Mouse (Mus musculus) layer of hippocampus, adult 2 months (tissue): Measurements from ENCODE around the gene Cdc42bpg. TPM values are rescaled to one million over a fixed set of nuclear protein-coding genes. Genes with fewer than 3 reads are reported as not detected.

Experiments
- DNase-seq, 2 experiments: peaks; one replicate each; pipeline ENCODE4 v3.0.0; 2022; ENCODE audit warnings: low spot score in 2 of 2
- H3K27ac ChIP-seq: fragments of 200-600 bp; 2 replicates; pipeline ENCODE4 v1.8.1; 2022
- H3K4me3 ChIP-seq: fragments of 200-600 bp; 2 replicates; pipeline ENCODE4 v1.8.1; 2022; ENCODE audit warnings: mild to moderate bottlenecking
- CTCF ChIP-seq: fragments of 200-600 bp; conservative IDR thresholded peaks from 2 replicates; pipeline ENCODE4 v1.8.1; 2022; ENCODE audit warnings: antibody characterized with exemption, mild to moderate bottlenecking, moderate library complexity
- total RNA-seq, 2 experiments: library from RNA; stranded (reverse); gene quantifications; 2 replicates each; pipeline ENCODE4 v1.2.3; 2021

Gene Cdc42bpg
- total RNA-seq, 2 experiments from 2014 or later, result 5.0 to 5.6 TPM

GRCm38 (mm10) chr19:6270661-6271060, 35.6 kb upstream of the Cdc42bpg start:
- no peak overlapping the region for H3K4me3 ChIP-seq
- H3K27ac ChIP-seq, result no peak overlapping the region
- no peak for DNase-seq
- TF ChIP-seq CTCF, result no peak

GRCm38 (mm10) chr19:6271206-6271605, 35.0 kb upstream of the Cdc42bpg start:
- no peak for TF ChIP-seq CTCF
- DNase-seq, result no peak
- no peak overlapping the region for H3K4me3 ChIP-seq
- no peak overlapping the region for H3K27ac ChIP-seq

GRCm38 (mm10) chr19:6272053-6272452, 34.2 kb upstream of the Cdc42bpg start:
- H3K27ac ChIP-seq, result no peak overlapping the region
- H3K4me3 ChIP-seq, result no peak overlapping the region
- no peak for DNase-seq
- TF ChIP-seq CTCF, result no peak

- TF ChIP-seq CTCF, result no peak
- Histone ChIP-seq H3K27ac (peak overlapping the region; percentile 49; the same call in 1 of the 2 replicates), H3K4me3 (no peak overlapping the region)
- peak; percentile 54 to 55 for DNase-seq
Measured at GRCm38 (mm10) chr19:6272738-6273137, 33.5 kb upstream of the Cdc42bpg start.

- Histone ChIP-seq H3K27ac (peak overlapping the region; percentile 49), H3K4me3 (no peak overlapping the region)
- TF ChIP-seq CTCF, result no peak
- DNase-seq, result no peak
Measured at GRCm38 (mm10) chr19:6273592-6273991, 32.7 kb upstream of the Cdc42bpg start.

- no peak overlapping the region for H3K27ac ChIP-seq
- DNase-seq, result no peak
Measured at GRCm38 (mm10) chr19:6273998-6274608, 32.2 kb upstream of the Cdc42bpg start.

GRCm38 (mm10) chr19:6275740-6276389, 30.4 kb upstream of the Cdc42bpg start:
- peak overlapping the region; percentile 86 for H3K27ac ChIP-seq
- TF ChIP-seq CTCF, result peak; percentile 39
- peak overlapping the region; percentile 93 for H3K4me3 ChIP-seq
- DNase-seq, result no peak

More at GRCm38 (mm10) chr19:6273998-6274608, 32.2 kb upstream of the Cdc42bpg start:
- no peak overlapping the region for H3K4me3 ChIP-seq
- TF ChIP-seq CTCF, result no peak

GRCm38 (mm10) chr19:6276426-6277421, 29.5 kb upstream of the Cdc42bpg start, which contains the start of gene Ehd1:
Gene Ehd1 (plus strand): TSS chr19:6276725.
- peak within 1 kb of the TSS; percentile 86 for H3K27ac ChIP-seq
- H3K4me3 ChIP-seq, result peak within 1 kb of the TSS; percentile 93
- TF ChIP-seq CTCF, result peak; percentile 82
- peak; percentile 97 for DNase-seq

GRCm38 (mm10) chr19:6277661-6278438, 28.4 kb upstream of the Cdc42bpg start:
- no peak for TF ChIP-seq CTCF
- no peak for DNase-seq
- H3K27ac ChIP-seq, result peak overlapping the region; percentile 86
- peak overlapping the region; percentile 93 for H3K4me3 ChIP-seq

- Histone ChIP-seq H3K4me3 (peak overlapping the region; percentile 93), H3K27ac (peak overlapping the region; percentile 86)
- DNase-seq, result no peak
- no peak for TF ChIP-seq CTCF
Measured at GRCm38 (mm10) chr19:6278439-6279073, 27.7 kb upstream of the Cdc42bpg start.

- no peak for TF ChIP-seq CTCF
- no peak for DNase-seq
- peak overlapping the region; percentile 86 for H3K27ac ChIP-seq
- H3K4me3 ChIP-seq, result peak overlapping the region; percentile 93
Measured at GRCm38 (mm10) chr19:6279481-6280144, 26.6 kb upstream of the Cdc42bpg start.

- no peak for DNase-seq
- Histone ChIP-seq H3K4me3 (peak overlapping the region; percentile 93), H3K27ac (peak overlapping the region; percentile 86)
- TF ChIP-seq CTCF, result no peak
Measured at GRCm38 (mm10) chr19:6280554-6280953, 25.7 kb upstream of the Cdc42bpg start.
